Mouse (Mus musculus): ENCODE data around the gene Xylt1.

Gene Xylt1

DNA sequence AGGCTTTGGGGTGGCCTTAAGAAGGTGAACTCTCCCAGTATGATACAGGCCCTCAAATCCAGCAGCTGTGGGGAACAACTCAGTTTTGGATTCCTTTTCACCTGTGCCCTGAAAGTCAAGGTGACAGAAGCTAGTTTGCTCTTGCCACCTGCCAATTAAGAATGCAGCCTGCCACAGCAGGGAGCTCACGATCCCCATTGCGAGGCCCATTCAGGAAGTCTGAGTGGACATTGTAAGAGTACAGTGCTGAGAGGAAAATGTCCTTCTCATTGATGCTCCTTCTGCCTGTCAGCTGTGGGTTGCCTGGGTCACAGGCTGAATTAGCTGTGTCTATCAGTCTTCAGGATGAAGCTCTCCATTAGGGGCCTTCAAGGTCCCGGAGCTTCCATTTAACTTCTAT, 49.1 kb downstream of the Xylt1 start:
- in situ Hi-C loops (cut with MseI, MboI), result no loop called here

- in situ Hi-C loops (cut with MseI, MboI), result no loop called here
Measured at GRCm38 (mm10) chr7:117430361-117430935, 49.7 kb downstream of the Xylt1 start.

GRCm38 (mm10) chr7:117433641-117434040, 52.9 kb downstream of the Xylt1 start:
- in situ Hi-C loops (cut with MseI, MboI), result no loop called here

DNA sequence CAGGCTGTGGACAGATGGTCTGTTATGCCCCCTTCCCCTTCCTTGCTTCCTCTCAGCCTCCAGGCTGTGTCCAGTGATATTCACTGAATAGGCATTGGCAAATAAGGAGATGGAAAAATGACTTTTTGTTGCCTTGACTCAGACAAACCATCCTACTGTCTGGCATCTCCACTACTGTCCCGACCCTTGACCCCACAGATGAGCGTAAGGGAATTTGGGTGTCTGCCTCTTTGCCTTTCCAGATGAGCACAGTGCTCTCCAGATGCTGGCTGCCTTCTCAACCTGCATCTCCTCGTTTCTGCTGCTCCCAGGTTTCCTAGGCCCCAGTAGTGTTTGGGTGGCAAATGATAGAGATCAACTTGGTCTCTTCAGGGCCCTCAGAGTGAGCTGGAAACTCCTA, 54.3 kb downstream of the Xylt1 start:
- in situ Hi-C loops (cut with MseI, MboI), result no loop called here

DNA sequence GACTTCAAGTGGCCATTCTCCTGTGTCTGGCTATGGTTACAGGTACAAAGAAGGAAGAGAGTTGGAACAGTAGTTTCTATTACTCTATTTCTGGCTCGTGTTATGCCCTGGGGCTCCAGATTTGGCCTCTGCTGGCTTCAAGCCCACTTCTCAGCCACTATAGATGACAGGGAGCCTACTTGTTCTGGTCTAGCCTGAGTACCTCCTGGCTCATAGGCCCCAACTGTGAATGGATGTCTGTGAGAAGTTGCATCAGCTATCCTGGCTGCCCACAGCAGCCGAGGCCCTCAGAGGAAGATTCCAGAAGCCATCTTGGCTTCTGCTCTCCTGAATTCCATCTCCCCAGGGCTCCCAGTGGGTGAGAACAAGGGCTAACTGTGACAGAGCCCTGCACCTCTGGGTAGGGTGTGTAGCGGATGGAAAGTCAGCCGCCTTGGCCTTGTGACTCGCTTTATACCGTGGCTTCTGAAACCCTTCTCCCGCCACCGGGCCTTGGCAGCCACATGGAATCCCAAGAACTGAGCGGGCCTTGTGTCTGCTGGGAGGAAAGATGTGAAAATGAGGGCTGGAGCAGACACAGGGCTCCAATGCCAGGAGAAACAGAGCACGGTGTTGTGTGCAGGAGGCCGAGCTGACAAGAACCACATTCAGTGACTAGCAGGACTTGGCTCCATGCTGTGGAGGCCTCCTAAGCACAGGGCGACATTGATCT, 55.1 kb downstream of the Xylt1 start:
- in situ Hi-C loops (cut with MseI, MboI), result no loop called here

- in situ Hi-C loops (cut with MseI, MboI), result no loop called here
Measured at GRCm38 (mm10) chr7:117436892-117437291, 56.1 kb downstream of the Xylt1 start.

GRCm38 (mm10) chr7:117440994-117441393, 60.2 kb downstream of the Xylt1 start:
- in situ Hi-C loops (cut with MseI, MboI), result no loop called here

DNA sequence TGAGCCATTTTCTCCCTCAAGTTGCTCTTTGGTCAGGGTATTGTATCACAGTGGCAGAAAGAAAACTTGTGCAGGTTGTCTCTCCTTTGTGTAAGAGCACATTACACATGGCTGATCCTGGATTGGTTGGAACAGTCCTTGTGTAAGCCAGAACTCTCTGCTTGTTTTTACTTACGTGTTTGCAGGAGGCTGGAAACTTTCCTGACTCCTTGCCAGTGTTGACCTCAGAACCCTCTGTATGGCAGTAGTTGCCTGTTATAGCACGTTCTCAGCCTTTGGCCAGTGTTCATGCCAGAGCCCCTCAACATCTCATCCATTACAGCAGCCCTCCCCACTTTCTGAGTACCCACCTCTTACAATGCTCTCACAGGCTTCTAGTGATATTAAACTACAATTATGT, 61.9 kb downstream of the Xylt1 start:
- in situ Hi-C loops (cut with MseI, MboI), result no loop called here

GRCm38 (mm10) chr7:117443215-117443614, 62.4 kb downstream of the Xylt1 start:
- in situ Hi-C loops (cut with MseI, MboI), result no loop called here

GRCm38 (mm10) chr7:117445471-117445870, 64.7 kb downstream of the Xylt1 start:
- in situ Hi-C loops (cut with MseI, MboI), result no loop called here

GRCm38 (mm10) chr7:117449605-117450004, 68.8 kb downstream of the Xylt1 start:
- in situ Hi-C loops (cut with MseI, MboI), result no loop called here

- in situ Hi-C loops (cut with MseI, MboI), result no loop called here
Measured at GRCm38 (mm10) chr7:117451212-117451611, 70.4 kb downstream of the Xylt1 start.

DNA sequence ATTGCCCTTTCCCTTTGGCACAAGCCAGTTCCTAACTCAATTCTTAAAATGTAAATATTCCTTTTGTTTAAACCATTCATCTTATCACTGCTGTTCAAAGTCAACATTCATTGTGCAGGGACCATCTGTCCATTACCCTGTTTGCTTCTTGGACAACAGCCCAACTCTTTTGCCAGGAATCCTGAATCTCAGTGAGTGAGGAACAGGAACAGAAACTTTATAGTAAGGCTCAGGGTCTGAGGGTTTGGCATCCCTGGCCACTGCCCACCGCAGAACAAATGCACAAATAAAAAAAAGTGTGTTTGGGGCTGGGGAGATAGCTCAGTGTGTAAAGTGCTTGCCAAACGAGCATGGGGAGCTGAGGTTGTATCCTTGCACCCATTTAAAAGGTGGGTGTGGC, 71.5 kb downstream of the Xylt1 start:
- in situ Hi-C loops (cut with MseI, MboI), result no loop called here

- in situ Hi-C loops (cut with MseI, MboI), result no loop called here
Measured at GRCm38 (mm10) chr7:117454789-117455548, 74.2 kb downstream of the Xylt1 start.

GRCm38 (mm10) chr7:117462196-117462935, 81.6 kb downstream of the Xylt1 start:
- in situ Hi-C loops (cut with MseI, MboI), result no loop called here

DNA sequence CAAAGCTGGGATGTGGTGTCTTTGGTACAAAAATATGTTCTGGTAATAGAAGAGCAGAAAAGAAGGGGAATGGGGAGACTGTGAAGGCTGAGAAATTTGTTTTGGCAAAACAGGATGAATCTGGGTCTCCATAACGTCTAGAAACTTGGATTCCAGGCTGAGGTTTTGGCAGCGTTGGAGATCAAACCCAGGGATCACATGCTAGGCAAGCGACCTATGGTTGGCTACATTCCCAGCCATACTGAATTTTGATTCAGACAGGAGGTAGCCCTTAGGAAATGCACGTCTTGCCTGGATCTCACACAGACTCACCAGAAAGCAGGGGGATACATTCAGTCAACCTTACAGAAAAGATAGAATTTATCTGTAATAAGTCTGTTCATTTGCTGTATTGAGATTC, 84.2 kb downstream of the Xylt1 start:
- in situ Hi-C loops (cut with MseI, MboI), result no loop called here

GRCm38 (mm10) chr7:117466006-117466780, 85.4 kb downstream of the Xylt1 start:
- in situ Hi-C loops (cut with MseI, MboI), result no loop called here

DNA sequence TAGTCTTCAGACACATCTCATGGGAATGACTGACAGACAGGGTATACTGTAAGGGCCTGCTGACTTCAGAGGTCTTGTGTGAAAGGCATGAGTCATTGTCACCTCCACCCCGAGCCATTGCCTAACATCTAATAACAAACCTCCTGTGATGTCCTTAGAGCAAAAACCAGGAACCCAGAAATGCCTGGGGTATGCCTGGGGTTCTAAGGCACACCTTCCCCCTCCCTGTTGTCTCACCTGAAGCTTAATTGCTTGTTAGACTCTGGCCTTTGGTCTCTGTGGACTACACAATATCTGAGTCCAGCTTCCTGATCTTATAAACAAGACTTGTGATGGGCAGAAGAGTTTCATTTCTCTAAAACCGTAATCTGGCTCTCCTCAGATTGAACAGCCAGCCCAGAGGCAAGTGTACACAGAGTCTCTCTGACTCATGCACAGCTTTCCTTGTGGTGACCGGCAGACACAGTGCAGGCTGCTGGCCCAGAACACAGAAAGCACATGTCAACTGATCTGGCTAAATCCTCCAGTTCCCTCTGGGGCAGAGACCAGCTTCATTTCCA, 89.5 kb downstream of the Xylt1 start:
- in situ Hi-C loops (cut with MseI, MboI), result no loop called here

DNA sequence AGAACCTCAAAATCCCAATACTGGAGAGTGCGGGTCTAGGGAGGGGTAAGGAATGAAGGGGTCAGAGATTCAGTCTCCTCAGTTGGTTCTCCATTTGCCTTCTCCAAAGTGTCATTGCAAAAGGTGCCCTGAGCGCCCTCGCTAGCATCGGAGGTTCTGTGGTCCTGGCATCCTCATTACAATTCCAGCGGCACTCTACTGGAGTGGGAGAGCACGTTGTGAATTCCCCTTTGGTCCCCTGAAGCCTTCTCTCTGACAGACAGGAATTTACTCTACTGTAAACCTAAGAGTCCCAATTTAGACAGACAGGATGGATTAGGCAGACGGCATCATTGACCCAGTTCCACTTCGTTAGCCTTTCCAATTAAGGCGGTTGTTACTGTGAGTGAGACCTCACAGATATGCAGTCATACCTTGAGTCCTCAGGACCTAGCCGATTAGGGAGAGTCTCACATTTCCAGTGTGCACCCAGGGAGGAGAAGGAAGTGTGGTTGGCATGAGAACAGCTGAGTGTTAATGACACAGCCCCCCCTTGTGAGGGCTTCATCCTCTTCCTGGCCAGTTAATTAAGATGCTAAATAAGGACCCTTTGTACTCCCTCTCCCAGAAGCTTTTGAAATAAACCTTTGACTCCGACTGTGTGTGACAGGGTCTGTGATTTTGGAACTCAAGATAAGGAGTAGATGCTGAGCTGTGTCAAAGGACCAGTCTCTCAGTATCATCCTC, 91.4 kb downstream of the Xylt1 start:
- in situ Hi-C loops (cut with MseI, MboI), result no loop called here
